8 mouse cellular contexts compared by ENCODE assay signal in genomic region chr14:34549004-34549671, GRCm38 (mm10). TPM values are rescaled to one million over a fixed set of nuclear protein-coding genes. Genes with fewer than 3 reads are reported as not detected.
DNase-seq lines count a peak whose midpoint lies in the region; ATAC-seq lines count a peak whose summit lies in the region.

No protein-coding gene starts in this region.

- peak; percentile 96 for ATAC-seq in hindbrain, embryonic 13.5 days (ENCODE audit: low FRiP score)

- 0 out of 2 replicates have a peak, but pooled peaks cover 20% of the 10 kb centered on the region for H3K27me3 ChIP-seq in hindbrain, embryonic 13.5 days

- peak overlapping the region; percentile 84 for H3K4me3 ChIP-seq in hindbrain, embryonic 13.5 days

- under 1% methylated on average over 49 of the region's 55 CpGs for WGBS in hindbrain, embryonic 13.5 days

- H3K4me1 ChIP-seq in hindbrain, embryonic 13.5 days (replicated peaks), result peaks cover 8% of the 10 kb centered on the region; the same call in 1 of the 2 replicates

- no peaks in the 10 kb centered on the region for H3K36me3 ChIP-seq in hindbrain, embryonic 13.5 days

- DNase-seq in T-cell, adult 2 months (ENCODE audit: low spot score), result peak; percentile 55
- peak; percentile 92 to 93 for DNase-seq in cerebellum, postnatal 10 days
- DNase-seq in frontal cortex, postnatal 14 days (ENCODE audit: low spot score in 2 of 2), result peak; percentile 59 to 69
- DNase-seq in left cerebral cortex, adult 18-20 months (ENCODE audit: low spot score in 2 of 2), result peak; percentile 80 to 87
- DNase-seq in lung, postnatal 4 days, result peak; percentile 86 to 90
- peak; percentile 79 for DNase-seq in retina, postnatal 7 days (ENCODE audit: low read depth, low spot score)
- DNase-seq in urinary bladder, postnatal 14 days (ENCODE audit: low spot score), result peak; percentile 89

- H3K27ac ChIP-seq in hindbrain, embryonic 13.5 days, result peak overlapping the region; percentile 91

- H3K9me3 ChIP-seq in hindbrain, embryonic 13.5 days, result no peaks in the 10 kb centered on the region

- H3K4me2 ChIP-seq in hindbrain, embryonic 13.5 days, result peak overlapping the region; percentile 67

- H3K9ac ChIP-seq in hindbrain, embryonic 13.5 days, result peak overlapping the region; percentile 90

RNA-seq across cellular contexts. Expression of gene 9230112D13Rik, which starts 26.5 kb away (rescaled TPM):
- polyA plus RNA-seq in hindbrain, embryonic 13.5 days (2015; fragmentation: Nextera tagmentation; extraction: Ambion mirVana), result not detected in 2 replicates
- not detected for total RNA-seq in left cerebral cortex, adult 18-20 months (2021)

RNA-seq across cellular contexts. Expression of gene Ldb3, which starts 39.3 kb away (rescaled TPM):
- polyA plus RNA-seq in hindbrain, embryonic 13.5 days (2015; fragmentation: Nextera tagmentation; extraction: Ambion mirVana), result 0.50 and 0.56 TPM in 2 replicates
- 1 to 10 TPM; 2.2 to 3.1 TPM for total RNA-seq in left cerebral cortex, adult 18-20 months (2021)

RNA-seq across cellular contexts. Expression of gene Bmpr1a, which starts 46.0 kb away (rescaled TPM):
- polyA plus RNA-seq in hindbrain, embryonic 13.5 days (2015; fragmentation: Nextera tagmentation; extraction: Ambion mirVana), result 19.5 and 20.5 TPM in 2 replicates
- total RNA-seq in left cerebral cortex, adult 18-20 months (2021), result 10 to 100 TPM; 32.8 to 33.6 TPM

RNA-seq across cellular contexts. Expression of gene Opn4, which starts 50.8 kb away (rescaled TPM):
- not detected in 2 replicates for polyA plus RNA-seq in hindbrain, embryonic 13.5 days (2015; fragmentation: Nextera tagmentation; extraction: Ambion mirVana)
- not detected for total RNA-seq in left cerebral cortex, adult 18-20 months (2021)

Comparison
In these comparisons a context has a peak if more than half of its experiments do, and no peak if none do; other contexts are left out.
1. Peak in every context shown above with its lines: DNase-seq, ATAC-seq, H3K4me3 ChIP-seq and H3K27ac ChIP-seq.